Mouse (Mus musculus) lung, adult 2 months (tissue): ENCODE data around the gene Adm2.

ENCODE experiments used
- CTCF ChIP-seq: fragments of 200-500 bp; IDR thresholded peaks from 2 replicates; pipeline ENCODE4 v1.5.1; 2011; ENCODE audit warnings: mild to moderate bottlenecking, low read length, control low read depth; ENCODE audit not compliant: insufficient read depth
- POLR2A ChIP-seq: fragments of 200-500 bp; IDR thresholded peaks from 2 replicates; pipeline ENCODE4 v1.6.1; 2011; ENCODE audit warnings: low read depth, mild to moderate bottlenecking, control low read depth, low read length, borderline replicate concordance; ENCODE audit errors: extremely low read depth

GRCm38 (mm10) chr15:89300180-89300579 is 22.3 kb upstream of the Adm2 start:
- TF ChIP-seq CTCF (no peak), POLR2A (no peak)
